Mouse (Mus musculus): ENCODE results near the gene Ssh1.

Gene Ssh1

GRCm38 (mm10) chr5:113890874-113891273, 102.8 kb downstream of the Ssh1 start:
- in situ Hi-C loops (cut with MseI, MboI), result no loop called here

GRCm38 (mm10) chr5:113889912-113890311, 103.8 kb downstream of the Ssh1 start:
- in situ Hi-C loops (cut with MseI, MboI), result no loop called here

GRCm38 (mm10) chr5:113889181-113889906, 104.3 kb downstream of the Ssh1 start:
- in situ Hi-C loops (cut with MseI, MboI), result no loop called here

GRCm38 (mm10) chr5:113888186-113888795, 105.4 kb downstream of the Ssh1 start:
- in situ Hi-C loops (cut with MseI, MboI), result no loop called here

GRCm38 (mm10) chr5:113887132-113887531, 106.6 kb downstream of the Ssh1 start:
- in situ Hi-C loops (cut with MseI, MboI), result no loop called here
